Mouse (Mus musculus): ENCODE data around the gene Palm3. TPM values are rescaled to one million over a fixed set of nuclear protein-coding genes. Genes with fewer than 3 reads are reported as not detected.

Palm3 gene
- polyA plus RNA-seq, 1 experiment = 0.89 TPM

GRCm38 (mm10) chr8:84032777-84033176 is 11.5 kb downstream of the Palm3 start:
- no peak for DNase-seq
- Histone ChIP-seq H3K4me3 (replicated peaks; ENCODE audit: extremely low read depth, low read depth, low read length) (no peak overlapping the region), H3K4me1 (ENCODE audit: control insufficient read depth, insufficient read depth, low read length) (no peaks in the 10 kb centered on the region)
- WGBS = 75% methylated on average over 4 of the region's 4 CpGs
- TF ChIP-seq POLR2A (IDR thresholded peaks at IDR 0.05; ENCODE audit: borderline replicate concordance, extremely low read depth, low read depth, low read length) (no peak), CTCF (IDR thresholded peaks at IDR 0.05; ENCODE audit: insufficient read depth, low read length) (no peak)

DNA sequence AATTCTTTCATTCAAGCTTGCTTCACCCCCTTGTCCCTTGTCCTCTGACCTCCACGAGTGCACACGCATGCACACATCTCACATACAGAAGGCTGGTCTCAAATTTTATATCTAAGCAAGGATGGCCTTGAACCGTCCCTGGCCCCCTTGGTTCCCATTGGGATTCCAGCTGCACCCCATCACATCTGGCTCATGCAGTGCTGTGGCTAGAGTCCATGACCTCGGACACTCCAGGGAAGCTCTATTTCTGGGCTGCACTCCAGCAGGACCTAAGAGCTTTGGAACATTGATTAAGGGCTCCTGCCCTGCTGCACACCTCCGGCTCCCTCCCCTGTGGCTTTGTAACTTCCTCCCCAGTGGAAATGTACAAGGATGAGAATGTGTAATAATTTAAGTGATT is 16.7 kb downstream of the Palm3 start:
- DNase-seq = no peak
- TF ChIP-seq CTCF (IDR thresholded peaks at IDR 0.05; ENCODE audit: insufficient read depth, low read length) = no peak
- TF ChIP-seq POLR2A (IDR thresholded peaks at IDR 0.05; ENCODE audit: borderline replicate concordance, extremely low read depth, low read depth, low read length) = no peak
- Histone ChIP-seq H3K4me1 (ENCODE audit: control insufficient read depth, insufficient read depth, low read length) (peaks cover 3% of the 10 kb centered on the region; the same call in 1 of the 2 replicates), H3K4me3 (replicated peaks; ENCODE audit: extremely low read depth, low read depth, low read length) (no peak overlapping the region)
- WGBS = 63% methylated on average over 5 of the region's 5 CpGs

- Histone ChIP-seq H3K4me1 (ENCODE audit: control insufficient read depth, insufficient read depth, low read length) (peaks cover 3% of the 10 kb centered on the region; the same call in 1 of the 2 replicates), H3K4me3 (replicated peaks; ENCODE audit: extremely low read depth, low read depth, low read length) (no peak overlapping the region)
- DNase-seq = peak; percentile 65
- TF ChIP-seq POLR2A (IDR thresholded peaks at IDR 0.05; ENCODE audit: borderline replicate concordance, extremely low read depth, low read depth, low read length) (no peak), CTCF (IDR thresholded peaks at IDR 0.05; ENCODE audit: insufficient read depth, low read length) (peak; percentile 72)
- WGBS = 4% methylated on average over 5 of the region's 5 CpGs
Observed at GRCm38 (mm10) chr8:84039050-84039449, 17.8 kb downstream of the Palm3 start.

GRCm38 (mm10) chr8:84042066-84042947 is 21.0 kb downstream of the Palm3 start, which contains the start of gene Il27ra:
TSS of gene Il27ra (minus strand) at chr8:84042589.
- Histone ChIP-seq H3K4me1 (ENCODE audit: control insufficient read depth, insufficient read depth, low read length) (peaks cover 3% of the 10 kb centered on the region; the same call in 1 of the 2 replicates), H3K4me3 (replicated peaks; ENCODE audit: extremely low read depth, low read depth, low read length) (peak within 1 kb of the TSS; percentile 52)
- WGBS = 3% methylated on average over 40 of the region's 40 CpGs
- DNase-seq = peak; percentile 60
- TF ChIP-seq CTCF (IDR thresholded peaks at IDR 0.05; ENCODE audit: insufficient read depth, low read length) (peak; percentile 78), POLR2A (IDR thresholded peaks at IDR 0.05; ENCODE audit: borderline replicate concordance, extremely low read depth, low read depth, low read length) (no peak)

DNA sequence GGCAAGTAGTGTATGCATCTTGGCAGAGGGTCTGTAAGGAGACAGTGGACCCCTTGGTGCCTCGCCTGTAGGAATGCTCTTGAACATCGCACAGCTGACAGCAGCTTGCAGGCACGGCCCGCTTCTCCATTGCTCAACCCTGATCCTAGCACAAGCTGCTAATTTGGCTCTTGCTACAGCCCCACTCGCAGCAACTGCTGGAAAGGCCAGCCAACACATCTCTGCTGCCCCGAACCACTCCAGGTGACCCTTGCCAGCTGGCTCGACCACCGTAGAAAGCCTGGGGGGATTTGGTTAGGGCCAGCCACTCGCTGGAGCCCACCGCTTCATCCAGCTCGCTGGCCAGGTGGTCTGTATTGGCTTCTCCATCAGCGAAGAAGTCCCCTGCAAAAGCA is 21.7 kb downstream of the Palm3 start:
- DNase-seq = no peak
- 41% methylated on average over 12 of the region's 12 CpGs for WGBS
- Histone ChIP-seq H3K4me3 (replicated peaks; ENCODE audit: extremely low read depth, low read depth, low read length) (no peak overlapping the region), H3K4me1 (ENCODE audit: control insufficient read depth, insufficient read depth, low read length) (peaks cover 3% of the 10 kb centered on the region; the same call in 1 of the 2 replicates)
- TF ChIP-seq CTCF (IDR thresholded peaks at IDR 0.05; ENCODE audit: insufficient read depth, low read length) = no peak
- TF ChIP-seq POLR2A (IDR thresholded peaks at IDR 0.05; ENCODE audit: borderline replicate concordance, extremely low read depth, low read depth, low read length) = no peak

DNA sequence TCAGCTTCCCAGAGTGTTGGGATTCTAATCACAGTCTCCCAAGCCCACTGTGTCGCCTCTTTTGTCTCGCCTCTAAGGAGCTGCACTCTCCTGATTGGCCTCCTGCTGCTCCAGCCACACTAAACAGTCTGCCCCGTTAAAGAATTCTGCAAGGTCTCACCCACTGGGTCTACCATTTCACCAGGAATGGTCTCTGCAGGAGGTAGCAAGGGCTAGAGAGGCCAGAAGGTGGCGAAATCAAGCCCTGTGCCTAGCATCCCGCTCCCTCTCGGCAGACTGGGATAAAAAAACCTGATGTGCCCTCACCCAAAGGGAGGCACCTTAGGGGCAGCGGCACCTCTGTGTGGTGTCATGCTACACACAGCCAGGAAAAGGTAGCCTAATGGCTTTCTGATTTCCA is 22.8 kb downstream of the Palm3 start:
- peaks cover 3% of the 10 kb centered on the region; the same call in 1 of the 2 replicates for H3K4me1 ChIP-seq (ENCODE audit: control insufficient read depth, insufficient read depth, low read length)

DNA sequence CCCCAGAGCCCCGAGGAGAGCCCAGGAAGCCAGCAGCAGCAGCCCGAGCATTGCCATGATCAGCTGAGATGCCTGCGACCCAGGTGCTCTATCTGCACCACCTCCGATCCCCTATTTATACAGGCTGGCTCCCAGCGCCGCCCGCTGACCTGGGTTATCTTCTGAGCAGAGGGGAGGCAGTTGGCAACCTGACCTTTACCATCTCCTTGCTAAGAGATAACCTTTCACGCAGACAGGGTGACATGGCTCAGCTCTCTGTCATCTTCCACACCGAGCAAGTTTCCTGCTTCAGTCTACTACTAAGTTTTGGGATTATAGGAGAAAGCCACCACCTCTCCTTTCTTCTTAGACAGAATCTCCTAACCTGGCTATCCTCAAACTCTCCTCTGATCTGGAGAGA is 23.6 kb downstream of the Palm3 start, which contains the start of gene Rln3:
Gene Rln3, minus strand, starts transcription at position 101 of the 400 bp plus-strand sequence.
- 36% methylated on average over 9 of the region's 9 CpGs for WGBS
- TF ChIP-seq CTCF (IDR thresholded peaks at IDR 0.05; ENCODE audit: insufficient read depth, low read length) (no peak), POLR2A (IDR thresholded peaks at IDR 0.05; ENCODE audit: borderline replicate concordance, extremely low read depth, low read depth, low read length) (no peak)
- no peak for DNase-seq
- Histone ChIP-seq H3K4me3 (replicated peaks; ENCODE audit: extremely low read depth, low read depth, low read length) (no peak within 1 kb of the TSS), H3K4me1 (ENCODE audit: control insufficient read depth, insufficient read depth, low read length) (peaks cover 3% of the 10 kb centered on the region; the same call in 1 of the 2 replicates)

More for the DNA sequence above, 22.8 kb downstream of the Palm3 start:
- WGBS = 22% methylated on average over 7 of the region's 7 CpGs
- no peak for DNase-seq
- no peak overlapping the region for H3K4me3 ChIP-seq (replicated peaks; ENCODE audit: extremely low read depth, low read depth, low read length)
- no peak for TF ChIP-seq POLR2A (IDR thresholded peaks at IDR 0.05; ENCODE audit: borderline replicate concordance, extremely low read depth, low read depth, low read length)
- no peak for TF ChIP-seq CTCF (IDR thresholded peaks at IDR 0.05; ENCODE audit: insufficient read depth, low read length)

- no peak for DNase-seq
- Histone ChIP-seq H3K4me3 (replicated peaks; ENCODE audit: extremely low read depth, low read depth, low read length) (no peak overlapping the region), H3K4me1 (ENCODE audit: control insufficient read depth, insufficient read depth, low read length) (peaks cover 3% of the 10 kb centered on the region; the same call in 1 of the 2 replicates)
- WGBS = 81% methylated on average over 3 of the region's 3 CpGs
- TF ChIP-seq CTCF (IDR thresholded peaks at IDR 0.05; ENCODE audit: insufficient read depth, low read length) (no peak), POLR2A (IDR thresholded peaks at IDR 0.05; ENCODE audit: borderline replicate concordance, extremely low read depth, low read depth, low read length) (no peak)
Observed at GRCm38 (mm10) chr8:84046505-84046904, 25.2 kb downstream of the Palm3 start.

- H3K4me3 ChIP-seq (replicated peaks; ENCODE audit: extremely low read depth, low read depth, low read length) = no peak overlapping the region
- TF ChIP-seq CTCF (IDR thresholded peaks at IDR 0.05; ENCODE audit: insufficient read depth, low read length) (no peak), POLR2A (IDR thresholded peaks at IDR 0.05; ENCODE audit: borderline replicate concordance, extremely low read depth, low read depth, low read length) (no peak)
- WGBS = 62% methylated on average over 5 of the region's 5 CpGs
- DNase-seq = no peak
- no peaks in the 10 kb centered on the region for H3K4me1 ChIP-seq (ENCODE audit: control insufficient read depth, insufficient read depth, low read length)
Observed at GRCm38 (mm10) chr8:84048171-84048570, 26.9 kb downstream of the Palm3 start.
